Mouse (Mus musculus) heart, postnatal 0 days (tissue): ENCODE measurements around the gene Ttpal. TPM values are rescaled to one million over a fixed set of nuclear protein-coding genes. Genes with fewer than 3 reads are reported as not detected.

ENCODE experiments used
- ATAC-seq: fragments of 200-750 bp; cut with Nextera tagmentation; 2 replicates; pipeline ENCODE4 v1.8.0; 2017; ENCODE audit warnings: low read depth, moderate number of reproducible peaks, moderate library complexity; ENCODE audit not compliant: insufficient read depth
- DNase-seq: peaks from one replicate; pipeline ENCODE4 v3.0.0-alpha.2; 2016; ENCODE audit warnings: low spot score
- H3K27ac ChIP-seq: fragments of 300-500 bp; sonication (generic); 2 replicates; pipeline ENCODE4 v1.5.1; 2014; ENCODE audit warnings: low read depth, mild to moderate bottlenecking
- H3K27me3 ChIP-seq: fragments of 300-500 bp; sonication (generic); 2 replicates; pipeline ENCODE4 v1.6.1; 2014; ENCODE audit warnings: low read length, mixed read lengths; ENCODE audit not compliant: control insufficient read depth, insufficient read depth
- H3K36me3 ChIP-seq: fragments of 300-500 bp; sonication (generic); replicated peaks from 2 replicates; pipeline ENCODE4 v1.6.1; 2014; ENCODE audit warnings: low read length, mixed read lengths; ENCODE audit not compliant: control insufficient read depth, insufficient read depth
- H3K4me1 ChIP-seq: fragments of 300-500 bp; sonication (generic); 2 replicates; pipeline ENCODE4 v1.6.1; 2014; ENCODE audit warnings: antibody characterized with exemption; ENCODE audit not compliant: control insufficient read depth, insufficient read depth
- H3K4me2 ChIP-seq: fragments of 300-500 bp; sonication (generic); 2 replicates; pipeline ENCODE4 v1.6.1; 2014; ENCODE audit warnings: low read depth, mild to moderate bottlenecking, low read length, moderate library complexity
- H3K4me3 ChIP-seq: fragments of 300-500 bp; sonication (generic); 2 replicates; pipeline ENCODE4 v1.5.1; 2014; ENCODE audit warnings: low read depth, low read length
- H3K9ac ChIP-seq: fragments of 300-500 bp; sonication (generic); replicated peaks from 2 replicates; pipeline ENCODE4 v1.6.1; 2014; ENCODE audit warnings: low read depth, low read length, mixed read lengths
- H3K9me3 ChIP-seq: fragments of 300-500 bp; sonication (generic); replicated peaks from 2 replicates; pipeline ENCODE4 v1.6.1; 2016; ENCODE audit warnings: low read length; ENCODE audit not compliant: control insufficient read depth
- CTCF ChIP-seq: IDR thresholded peaks from 2 replicates; pipeline ENCODE4 v1.5.1; 2016; ENCODE audit warnings: antibody characterized with exemption, control low read depth, low read depth
- EP300 ChIP-seq: IDR thresholded peaks from 2 replicates; pipeline ENCODE4 v1.6.1; 2016; ENCODE audit warnings: antibody characterized with exemption, low read depth
- WGBS: fragments of 180-500 bp; shearing (Covaris S2); extraction: QIAGEN DNeasy Blood & Tissue Kit; methylation state at CpG from one replicate; pipeline ENCODE4 v1.1.7; 2014; 5-methylcytosine and 5-hydroxymethylcytosine counted together
- polyA plus RNA-seq: library from polyadenylated mRNA; unstranded; fragments of >200 nt; fragmentation: Nextera tagmentation; extraction: Ambion mirVana; gene quantifications from 2 replicates; pipeline ENCODE4 v1.2.1, GENCODE M21; 2015
- total RNA-seq: library from RNA; depleted of rRNA; stranded (reverse); fragments of >200 nt; gene quantifications from 2 replicates; pipeline ENCODE4 v1.2.3, GENCODE M21; 2014; ENCODE audit warnings: low replicate concordance

Ttpal gene
- total and polyA plus RNA-seq, 2 experiments from 2014 or later: 8.8 to 58.3 TPM

GRCm38 (mm10) chr2:163611176-163611575, 9.1 kb downstream of the Ttpal start:
- Histone ChIP-seq H3K4me3 (no peak overlapping the region), H3K36me3 (peaks cover 63% of the 10 kb centered on the region)
- WGBS: 76% methylated on average over 9 of the region's 9 CpGs

DNA sequence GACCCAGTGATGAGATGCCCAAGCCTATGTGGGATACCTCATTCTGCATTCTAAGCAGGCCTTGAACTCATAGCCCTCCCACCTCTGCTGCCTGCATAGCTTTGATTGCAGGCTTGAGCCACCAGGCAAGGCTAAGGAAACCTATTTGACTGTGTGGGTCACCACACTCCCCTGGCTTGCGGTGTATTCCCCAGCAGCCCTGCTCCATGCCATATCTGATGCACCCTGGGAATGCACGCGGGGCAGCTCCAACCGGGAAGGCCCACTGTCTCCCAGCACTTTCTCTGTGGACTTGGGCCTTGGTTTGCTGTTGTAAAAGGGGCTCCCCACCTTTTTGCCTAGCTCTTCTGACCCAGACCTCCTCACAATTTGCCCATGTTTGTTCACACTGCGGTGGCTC, 11.1 kb downstream of the Ttpal start:
- H3K4me1 ChIP-seq: no peaks in the 10 kb centered on the region
- H3K9ac ChIP-seq: no peak overlapping the region
- H3K36me3 ChIP-seq: peaks cover 78% of the 10 kb centered on the region
- H3K27me3 ChIP-seq: no peaks in the 10 kb centered on the region
- TF ChIP-seq EP300 (no peak), CTCF (no peak)
- DNase-seq (no peak), ATAC-seq (no peak)
- H3K4me3 ChIP-seq: no peak overlapping the region
- 91% methylated on average over 5 of the region's 5 CpGs for WGBS
- H3K9me3 ChIP-seq: no peaks in the 10 kb centered on the region
- no peak overlapping the region for H3K4me2 ChIP-seq
- no peak overlapping the region for H3K27ac ChIP-seq

More at GRCm38 (mm10) chr2:163611176-163611575, 9.1 kb downstream of the Ttpal start:
- no peaks in the 10 kb centered on the region for H3K9me3 ChIP-seq
- H3K27ac ChIP-seq: no peak overlapping the region
- DNase-seq (no peak), ATAC-seq (no peak)
- H3K4me2 ChIP-seq: no peak overlapping the region
- H3K4me1 ChIP-seq: no peaks in the 10 kb centered on the region
- H3K9ac ChIP-seq: no peak overlapping the region
- no peaks in the 10 kb centered on the region for H3K27me3 ChIP-seq
- TF ChIP-seq CTCF: no peak
- no peak for TF ChIP-seq EP300

- Histone ChIP-seq H3K9ac (no peak overlapping the region), H3K9me3 (no peaks in the 10 kb centered on the region), H3K4me1 (no peaks in the 10 kb centered on the region), H3K27me3 (no peaks in the 10 kb centered on the region), H3K4me2 (no peak overlapping the region), H3K36me3 (peaks cover 85% of the 10 kb centered on the region), H3K27ac (no peak overlapping the region), H3K4me3 (no peak overlapping the region)
- DNase-seq (no peak), ATAC-seq (no peak)
- no peak for TF ChIP-seq EP300
- TF ChIP-seq CTCF: no peak
- 94% methylated on average over 4 of the region's 4 CpGs for WGBS
Measured at GRCm38 (mm10) chr2:163613990-163614389, 11.9 kb downstream of the Ttpal start.

GRCm38 (mm10) chr2:163615401-163615800, 13.3 kb downstream of the Ttpal start:
- Histone ChIP-seq H3K9me3 (no peaks in the 10 kb centered on the region), H3K4me2 (no peak overlapping the region), H3K27ac (no peak overlapping the region), H3K4me1 (no peaks in the 10 kb centered on the region), H3K4me3 (no peak overlapping the region), H3K9ac (no peak overlapping the region), H3K36me3 (peaks cover 89% of the 10 kb centered on the region), H3K27me3 (no peaks in the 10 kb centered on the region)
- TF ChIP-seq EP300: no peak
- TF ChIP-seq CTCF: no peak
- WGBS: 87% methylated on average over 9 of the region's 9 CpGs
- DNase-seq: no peak
- no peak for ATAC-seq

GRCm38 (mm10) chr2:163615906-163616651, 14.0 kb downstream of the Ttpal start:
- H3K4me1 ChIP-seq: no peaks in the 10 kb centered on the region
- H3K4me2 ChIP-seq: no peak overlapping the region
- H3K27me3 ChIP-seq: no peaks in the 10 kb centered on the region
- no peaks in the 10 kb centered on the region for H3K9me3 ChIP-seq
- no peak overlapping the region for H3K4me3 ChIP-seq
- H3K36me3 ChIP-seq: peaks cover 90% of the 10 kb centered on the region
- WGBS: 86% methylated on average over 4 of the region's 4 CpGs
- TF ChIP-seq EP300 (no peak), CTCF (no peak)
- no peak for ATAC-seq
- H3K9ac ChIP-seq: no peak overlapping the region
- DNase-seq: no peak
- no peak overlapping the region for H3K27ac ChIP-seq

DNA sequence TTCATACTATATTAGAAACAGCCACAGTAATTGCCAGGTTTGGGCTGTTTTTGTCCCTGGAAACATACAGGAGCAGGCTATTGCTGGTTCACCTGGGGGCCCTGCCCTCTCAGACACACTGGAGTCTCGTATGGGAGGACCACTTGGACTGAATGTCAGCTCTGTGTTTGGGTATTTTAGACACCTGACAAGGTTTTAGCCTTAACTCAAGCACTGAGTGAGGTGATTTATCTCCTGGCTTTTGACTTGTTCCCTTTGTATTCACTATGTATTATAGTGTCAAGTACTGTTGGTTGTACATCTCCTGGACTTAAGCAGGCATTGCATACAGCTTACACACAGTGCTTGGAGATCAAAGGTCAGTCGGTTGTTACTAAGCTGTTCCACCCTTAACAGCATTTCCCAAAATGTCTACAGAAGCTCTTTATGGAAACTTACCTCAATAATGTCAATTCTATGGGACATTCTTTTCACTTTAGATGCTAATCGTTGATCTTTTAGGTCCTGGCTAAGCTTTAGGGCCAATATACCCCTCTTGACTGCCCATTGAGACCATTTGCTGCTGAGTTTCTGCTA, 14.6 kb downstream of the Ttpal start:
- no peak for TF ChIP-seq CTCF
- TF ChIP-seq EP300: no peak
- ATAC-seq: no peak
- Histone ChIP-seq H3K4me2 (no peak overlapping the region), H3K4me3 (no peak overlapping the region), H3K9me3 (no peaks in the 10 kb centered on the region), H3K36me3 (peaks cover 92% of the 10 kb centered on the region), H3K4me1 (no peaks in the 10 kb centered on the region), H3K9ac (no peak overlapping the region), H3K27ac (no peak overlapping the region), H3K27me3 (no peaks in the 10 kb centered on the region)
- no peak for DNase-seq
- WGBS: 80% methylated on average over 3 of the region's 3 CpGs
